Mouse (Mus musculus) ovary, postnatal 10 days (tissue): ENCODE measurements around the gene Gltpd2.

Experiments used
- DNase-seq: peaks from one replicate; pipeline ENCODE4 v3.0.0; 2022; ENCODE audit warnings: low spot score

Gene Gltpd2

DNA sequence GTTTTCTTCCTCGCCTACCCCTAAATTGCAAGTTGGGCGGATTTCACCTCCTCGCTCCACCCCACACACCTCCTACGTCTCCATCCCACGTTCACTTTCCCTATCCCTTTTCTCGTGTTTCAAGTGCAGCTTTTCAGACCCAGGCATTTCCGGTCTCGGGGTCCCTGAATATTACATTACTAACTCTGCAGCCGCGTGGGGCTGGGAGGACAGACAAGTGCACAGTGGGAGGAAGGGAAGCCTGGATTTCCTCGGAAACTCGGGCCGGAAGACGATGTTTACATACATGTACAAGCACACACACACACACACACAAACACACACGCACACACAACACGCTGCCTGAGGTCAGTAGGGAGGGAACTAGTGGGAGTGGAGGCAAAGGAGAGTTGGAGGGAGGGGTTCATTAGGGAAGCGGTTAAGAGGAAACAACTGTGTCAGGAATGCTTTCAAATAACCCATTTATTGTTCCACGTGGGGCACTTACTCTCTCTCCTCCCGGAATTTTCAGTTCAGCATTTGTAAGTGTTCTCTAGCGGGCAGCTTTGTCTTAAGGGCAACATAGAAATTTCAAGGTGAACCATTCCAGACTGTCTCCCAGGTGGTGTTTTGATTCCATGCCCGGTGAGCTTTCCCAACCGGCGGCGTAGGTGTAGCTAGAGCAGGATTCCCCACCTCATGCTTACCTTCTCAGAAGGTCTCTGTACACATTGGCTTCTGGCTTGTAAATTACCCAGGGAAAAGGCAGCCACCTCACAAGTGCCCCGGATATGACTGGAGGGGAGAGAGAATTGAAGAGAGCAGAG lies 44.7 kb downstream of the Gltpd2 start:
- peak; percentile 11 for DNase-seq

DNA sequence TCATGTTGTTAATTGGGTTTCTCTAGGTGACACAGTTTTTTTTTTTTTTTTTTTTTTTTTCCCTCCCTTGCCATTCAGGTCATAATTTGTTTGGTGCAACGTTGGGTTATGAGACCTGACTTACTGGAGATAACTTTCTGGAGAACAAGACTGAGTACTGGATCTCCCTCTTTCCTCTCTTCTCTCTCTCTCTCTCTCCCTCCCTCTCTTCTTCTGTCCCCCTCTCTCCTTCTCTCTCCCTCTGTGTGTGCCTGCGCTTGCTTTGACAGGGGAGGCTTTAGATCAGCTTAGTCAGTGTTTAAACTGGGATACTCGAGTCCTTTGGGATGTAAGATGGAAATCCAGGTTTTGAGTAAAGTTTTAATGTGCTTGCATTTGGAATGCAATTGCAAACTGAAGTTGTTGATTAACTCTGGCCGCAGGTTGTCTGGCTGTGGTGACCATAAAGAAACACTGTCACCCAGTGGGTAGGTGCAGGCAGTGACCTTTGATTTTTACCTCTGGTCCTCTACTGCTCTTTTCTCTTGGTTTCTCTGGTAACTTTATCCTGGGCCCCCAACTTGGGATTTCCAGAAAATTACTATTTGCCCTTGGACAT lies 45.4 kb downstream of the Gltpd2 start:
- DNase-seq: no peak

DNA sequence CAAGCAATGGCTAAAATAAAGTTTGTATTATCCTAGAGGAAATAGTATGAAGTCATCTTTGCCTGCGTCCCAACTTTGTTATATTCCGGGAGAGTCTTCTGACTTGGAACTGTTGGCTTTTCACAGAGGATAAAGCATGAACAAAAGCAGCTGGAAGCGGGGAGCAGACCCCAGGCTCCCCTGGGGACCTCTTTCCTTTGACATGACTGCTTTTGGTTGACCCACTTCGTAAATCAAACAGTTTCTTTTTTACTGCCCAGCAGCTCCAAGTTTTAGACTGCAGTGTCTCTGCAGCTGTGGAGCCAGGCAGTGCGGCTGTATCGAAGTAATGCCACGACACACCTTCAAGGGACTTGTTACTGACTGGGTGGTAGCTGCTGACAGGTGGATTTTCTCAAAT lies 47.6 kb downstream of the Gltpd2 start:
- DNase-seq: no peak
